Mouse (Mus musculus) kidney, adult 2 months (tissue): ENCODE measurements around the gene Klhl20. TPM values are rescaled to one million over a fixed set of nuclear protein-coding genes. Genes with fewer than 3 reads are reported as not detected.
A peak's percentile ranks its signal among the peaks of the same experiment; 100 is the strongest.

ENCODE experiments used
- DNase-seq: peaks from one replicate; pipeline ENCODE4 v3.0.0; 2021
- H3K27ac ChIP-seq: fragments of 200-500 bp; 2 replicates; pipeline ENCODE4 v1.5.1; 2012; ENCODE audit warnings: low read depth, low read length, control low read depth, inconsistent platforms; ENCODE audit not compliant: insufficient read depth
- H3K27me3 ChIP-seq: fragments of 200-500 bp; replicated peaks from 2 replicates; pipeline ENCODE4 v1.6.1; 2012; ENCODE audit warnings: mild to moderate bottlenecking, moderate library complexity, low read length, inconsistent platforms; ENCODE audit not compliant: control insufficient read depth, insufficient read depth
- H3K36me3 ChIP-seq: fragments of 200-500 bp; 2 replicates; pipeline ENCODE4 v1.6.1; 2012; ENCODE audit warnings: mild to moderate bottlenecking, moderate library complexity, low read length, inconsistent platforms; ENCODE audit not compliant: control insufficient read depth, insufficient read depth
- H3K4me1 ChIP-seq: fragments of 200-500 bp; 2 replicates; pipeline ENCODE4 v1.6.1; 2011; ENCODE audit warnings: low read length; ENCODE audit not compliant: control insufficient read depth, insufficient read depth
- H3K4me3 ChIP-seq: fragments of 200-500 bp; 2 replicates; pipeline ENCODE4 v1.5.1; 2011; ENCODE audit warnings: mild to moderate bottlenecking, low read depth, low read length, control low read depth; ENCODE audit not compliant: insufficient read depth
- CTCF ChIP-seq: fragments of 200-500 bp; conservative IDR thresholded peaks from 2 replicates; pipeline ENCODE4 v1.5.1; 2011; ENCODE audit warnings: low read depth, mild to moderate bottlenecking, control low read depth, low read length, moderate library complexity, mixed read lengths; ENCODE audit not compliant: insufficient read depth, insufficient read length
- POLR2A ChIP-seq: fragments of 200-500 bp; IDR thresholded peaks from one replicate; pipeline ENCODE4 v1.6.1; 2011; ENCODE audit warnings: low read depth, low read length, control low read depth
- WGBS: fragments of 180-500 bp; shearing (Covaris S2); methylation state at CpG from one replicate; pipeline ENCODE4 v1.1.7; 2018; 5-methylcytosine and 5-hydroxymethylcytosine counted together
- polyA plus RNA-seq: library from polyadenylated mRNA; depleted of rRNA; stranded (reverse); fragments of >200 nt; gene quantifications from 2 replicates; pipeline ENCODE4 v1.2.3, GENCODE M21; 2012; rRNA removed

Klhl20 gene
- polyA plus RNA-seq: 7.2 and 7.9 TPM in 2 replicates

DNA sequence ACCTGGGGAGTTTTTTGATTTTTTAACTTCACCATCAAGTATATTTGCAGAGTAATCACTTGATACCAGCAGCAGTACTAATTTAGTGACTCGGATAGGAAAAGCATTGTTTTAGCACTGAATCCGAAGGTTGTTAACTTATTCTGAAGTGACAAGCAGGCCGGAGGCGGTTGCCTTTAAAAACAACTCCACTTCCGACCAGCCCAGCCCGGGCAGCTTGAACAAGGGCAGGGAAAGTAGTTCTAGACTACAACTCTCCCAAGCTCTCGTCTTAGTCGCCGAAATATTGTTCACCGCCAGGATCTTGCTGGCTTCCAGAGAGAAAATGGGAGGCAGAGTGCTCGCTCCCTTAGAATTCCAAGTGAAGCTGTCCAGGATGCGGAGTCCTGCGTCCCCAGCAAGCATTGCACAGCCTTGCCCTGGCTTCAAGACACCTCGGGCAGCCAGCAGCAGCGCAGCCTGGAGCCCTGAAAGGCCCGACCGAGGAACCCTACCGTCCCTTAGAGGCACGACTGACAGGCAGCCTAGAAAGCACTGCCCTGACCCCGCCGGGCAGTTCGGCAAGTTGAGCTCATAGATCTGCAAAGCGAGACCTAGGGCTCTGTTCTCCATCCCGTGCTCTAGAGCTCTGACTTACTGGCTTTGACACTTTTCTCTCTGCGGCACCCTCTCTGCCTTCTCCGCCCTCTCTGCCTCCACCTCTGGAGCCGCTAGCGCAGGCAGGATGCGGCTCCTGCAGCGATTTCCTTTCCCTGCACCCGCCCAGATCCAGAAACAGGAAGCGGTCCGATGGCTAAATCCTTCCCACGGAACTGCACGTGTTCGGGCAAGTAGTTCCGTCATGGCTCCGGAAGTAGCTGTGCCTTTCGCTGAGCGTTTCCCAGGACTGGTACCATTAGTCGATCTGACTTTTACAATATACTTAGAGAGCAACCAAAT lies at the start of gene Klhl20:
Gene Klhl20, minus strand, starts transcription at position 786 of the 939 bp plus-strand sequence.
- DNase-seq: peak; percentile 97
- WGBS: under 1% methylated on average over 41 of the region's 41 CpGs
- peaks cover 13% of the 10 kb centered on the region; the same call in 1 of the 2 replicates for H3K4me1 ChIP-seq
- H3K27ac ChIP-seq: peak within 1 kb of the TSS; percentile 78
- H3K27me3 ChIP-seq: no peaks in the 10 kb centered on the region
- no peak for TF ChIP-seq CTCF
- TF ChIP-seq POLR2A: peak; percentile 73
- no peaks in the 10 kb centered on the region for H3K36me3 ChIP-seq
- H3K4me3 ChIP-seq: peak within 1 kb of the TSS; percentile 80

- Histone ChIP-seq H3K4me1 (no peaks in the 10 kb centered on the region), H3K27me3 (no peaks in the 10 kb centered on the region), H3K36me3 (no peaks in the 10 kb centered on the region), H3K4me3 (no peak overlapping the region), H3K27ac (no peak overlapping the region)
- peak; percentile 56 for DNase-seq
- 65% methylated on average over 8 of the region's 8 CpGs for WGBS
- TF ChIP-seq CTCF (peak; percentile 72), POLR2A (no peak)
Observed at GRCm38 (mm10) chr1:161180674-161181073, 49.4 kb upstream of the Klhl20 start.

GRCm38 (mm10) chr1:161170651-161171050 lies 39.3 kb upstream of the Klhl20 start:
- WGBS: 1% methylated on average over 40 of the region's 40 CpGs
- H3K4me1 ChIP-seq: no peaks in the 10 kb centered on the region
- H3K27ac ChIP-seq: no peak overlapping the region
- peak overlapping the region; percentile 56 for H3K4me3 ChIP-seq
- DNase-seq: peak; percentile 85
- no peaks in the 10 kb centered on the region for H3K36me3 ChIP-seq
- H3K27me3 ChIP-seq: no peaks in the 10 kb centered on the region
- TF ChIP-seq POLR2A (no peak), CTCF (peak; percentile 72)

GRCm38 (mm10) chr1:161160266-161160665 lies 29.0 kb upstream of the Klhl20 start:
- no peaks in the 10 kb centered on the region for H3K36me3 ChIP-seq
- no peak for DNase-seq
- 66% methylated on average over 4 of the region's 4 CpGs for WGBS

DNA sequence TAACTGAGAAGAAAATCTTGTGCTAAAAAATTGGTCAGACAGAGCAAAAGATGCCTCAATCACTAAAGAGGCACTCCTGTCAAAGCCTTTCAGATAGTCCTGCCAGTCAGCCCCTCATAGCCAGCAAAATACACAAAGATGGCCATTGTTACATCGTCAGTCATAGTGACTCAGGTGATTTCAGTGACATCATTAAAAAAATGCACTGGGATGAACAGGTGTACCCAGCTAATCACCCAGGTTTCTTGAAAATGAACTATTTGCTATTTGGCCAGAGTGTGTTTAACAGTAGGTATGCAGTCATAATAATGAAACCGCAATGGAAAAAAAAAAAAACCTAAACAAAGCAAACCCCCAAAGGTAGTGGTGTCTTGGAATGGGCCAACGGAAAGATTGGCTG lies 27.9 kb upstream of the Klhl20 start, which contains the start of gene Tex50:
Gene Tex50, minus strand, starts transcription at position 101 of the 400 bp plus-strand sequence.
- no peak for DNase-seq
- Histone ChIP-seq H3K27me3 (no peaks in the 10 kb centered on the region; the same call in 1 of the 2 replicates), H3K27ac (no peak within 1 kb of the TSS), H3K36me3 (no peaks in the 10 kb centered on the region), H3K4me1 (no peaks in the 10 kb centered on the region), H3K4me3 (no peak within 1 kb of the TSS)
- WGBS: 89% methylated on average over 3 of the region's 3 CpGs
- TF ChIP-seq POLR2A: no peak
- TF ChIP-seq CTCF: no peak

More at GRCm38 (mm10) chr1:161160266-161160665, 29.0 kb upstream of the Klhl20 start:
- TF ChIP-seq POLR2A: no peak
- no peak for TF ChIP-seq CTCF
- Histone ChIP-seq H3K4me3 (no peak overlapping the region), H3K27ac (no peak overlapping the region), H3K27me3 (no peaks in the 10 kb centered on the region; the same call in 1 of the 2 replicates), H3K4me1 (no peaks in the 10 kb centered on the region)

GRCm38 (mm10) chr1:161156546-161156945 lies 25.2 kb upstream of the Klhl20 start:
- no peaks in the 10 kb centered on the region for H3K27me3 ChIP-seq
- TF ChIP-seq CTCF (no peak), POLR2A (no peak)
- no peaks in the 10 kb centered on the region for H3K4me1 ChIP-seq
- H3K27ac ChIP-seq: no peak overlapping the region
- DNase-seq: no peak
- 79% methylated on average over 10 of the region's 10 CpGs for WGBS
- H3K4me3 ChIP-seq: no peak overlapping the region
- no peaks in the 10 kb centered on the region for H3K36me3 ChIP-seq

DNA sequence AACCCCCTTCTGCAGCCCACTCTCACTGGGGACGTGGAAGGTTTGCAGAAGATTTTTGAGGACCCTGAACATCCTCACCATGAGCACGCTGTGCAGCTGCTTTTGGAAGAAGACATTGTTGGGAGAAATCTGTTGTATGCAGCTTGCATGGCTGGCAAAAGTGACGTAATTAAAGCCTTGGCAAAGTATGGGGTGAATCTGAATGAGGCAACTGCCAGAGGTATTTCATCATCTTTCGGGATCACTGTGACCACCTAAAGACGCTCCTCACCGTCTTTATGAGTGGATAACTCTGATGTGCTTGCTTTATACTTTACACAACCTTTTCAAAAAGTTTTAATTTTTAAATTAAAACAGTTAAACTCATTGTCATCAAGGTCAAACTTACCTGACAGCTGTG lies 19.8 kb upstream of the Klhl20 start:
- no peak for TF ChIP-seq POLR2A
- TF ChIP-seq CTCF: no peak
- no peak for DNase-seq
- Histone ChIP-seq H3K4me1 (no peaks in the 10 kb centered on the region), H3K36me3 (no peaks in the 10 kb centered on the region), H3K27me3 (no peaks in the 10 kb centered on the region), H3K4me3 (no peak overlapping the region), H3K27ac (no peak overlapping the region)
- WGBS: 67% methylated on average over 6 of the region's 6 CpGs
